Mouse (Mus musculus) liver, embryonic 13.5 days (tissue): ENCODE measurements around the gene Dctn5. TPM values are rescaled to one million over a fixed set of nuclear protein-coding genes. Genes with fewer than 3 reads are reported as not detected.
"Not testable (repeated sequence)": the region's sequence is repeated elsewhere in the genome, so short reads cannot be mapped to it uniquely, and the experiment has no call there.

Experiments used
- ATAC-seq: fragments of 200-750 bp; cut with Nextera tagmentation; 2 replicates; pipeline ENCODE4 v1.8.0; 2017; ENCODE audit warnings: low read depth, mild to moderate bottlenecking, moderate number of reproducible peaks, moderate library complexity
- DNase-seq: peaks from one replicate; pipeline ENCODE4 v3.0.0; 2022
- H3K27ac ChIP-seq: fragments of 300-500 bp; sonication (generic); 2 replicates; pipeline ENCODE4 v1.5.1; 2015; ENCODE audit warnings: moderate library complexity, mild to moderate bottlenecking, inconsistent platforms
- H3K27me3 ChIP-seq: fragments of 300-500 bp; sonication (generic); 2 replicates; pipeline ENCODE4 v1.6.1; 2015; ENCODE audit warnings: mild to moderate bottlenecking, inconsistent platforms
- H3K36me3 ChIP-seq: fragments of 300-500 bp; sonication (generic); 2 replicates; pipeline ENCODE4 v1.6.1; 2015; ENCODE audit warnings: mild to moderate bottlenecking, inconsistent platforms
- H3K4me1 ChIP-seq: fragments of 300-500 bp; sonication (generic); replicated peaks from 2 replicates; pipeline ENCODE4 v1.6.1; 2015; ENCODE audit warnings: inconsistent platforms
- H3K4me2 ChIP-seq: fragments of 300-500 bp; sonication (generic); 2 replicates; pipeline ENCODE4 v1.6.1; 2015; ENCODE audit warnings: inconsistent platforms, mild to moderate bottlenecking, moderate library complexity
- H3K4me3 ChIP-seq: fragments of 300-500 bp; sonication (generic); replicated peaks from 2 replicates; pipeline ENCODE4 v1.5.1; 2015; ENCODE audit warnings: mild to moderate bottlenecking, inconsistent platforms
- H3K9ac ChIP-seq: fragments of 300-500 bp; sonication (generic); 2 replicates; pipeline ENCODE4 v1.6.1; 2015; ENCODE audit warnings: mild to moderate bottlenecking, inconsistent platforms
- H3K9me3 ChIP-seq: fragments of 300-500 bp; sonication (generic); replicated peaks from 2 replicates; pipeline ENCODE4 v1.6.1; 2016; ENCODE audit warnings: inconsistent platforms
- WGBS: fragments of 180-500 bp; shearing (Covaris S2); methylation state at CpG from one replicate; pipeline ENCODE4 v1.1.7; 2015; ENCODE audit not compliant: insufficient replicate concordance; 5-methylcytosine and 5-hydroxymethylcytosine counted together
- polyA plus RNA-seq: library from polyadenylated mRNA; unstranded; fragments of >200 nt; fragmentation: Nextera tagmentation; extraction: Ambion mirVana; gene quantifications from 2 replicates; pipeline ENCODE4 v1.2.1, GENCODE M21; 2015

Gene Dctn5
- polyA plus RNA-seq: 54.7 and 55.9 TPM in 2 replicates

GRCm38 (mm10) chr7:122132497-122133337, at the start of gene Dctn5, which contains the start of gene Palb2:
TSS of gene Dctn5 (plus strand) at chr7:122133041.
TSS of gene Palb2 (minus strand) at chr7:122132985.
- Histone ChIP-seq H3K4me2 (peak within 1 kb of the TSS; percentile 80), H3K9me3 (no peaks in the 10 kb centered on the region), H3K27me3 (no peaks in the 10 kb centered on the region), H3K27ac (peak within 1 kb of the TSS; percentile 86), H3K4me1 (peaks cover 24% of the 10 kb centered on the region), H3K4me3 (peak within 1 kb of the TSS; percentile 87), H3K36me3 (peaks cover 50% of the 10 kb centered on the region), H3K9ac (peak within 1 kb of the TSS; percentile 92)
- WGBS: under 1% methylated on average over 54 of the region's 54 CpGs
- DNase-seq: peak; percentile 92
- ATAC-seq: peak; percentile 98

- no peak overlapping the region for H3K9ac ChIP-seq
- no peaks in the 10 kb centered on the region for H3K4me1 ChIP-seq
- ATAC-seq: no peak
- no peak overlapping the region for H3K27ac ChIP-seq
- no peaks in the 10 kb centered on the region for H3K27me3 ChIP-seq
- no peak overlapping the region for H3K4me3 ChIP-seq
- no peak overlapping the region for H3K4me2 ChIP-seq
- H3K9me3 ChIP-seq: no peaks in the 10 kb centered on the region
- 85% methylated on average over 11 of the region's 11 CpGs for WGBS
- no peak for DNase-seq
- peaks cover 76% of the 10 kb centered on the region for H3K36me3 ChIP-seq
Observed at GRCm38 (mm10) chr7:122087195-122087982, 45.5 kb upstream of the Dctn5 start.

GRCm38 (mm10) chr7:122094564-122095330, 38.1 kb upstream of the Dctn5 start:
- no peak for DNase-seq
- H3K4me1 ChIP-seq: peaks cover 11% of the 10 kb centered on the region
- ATAC-seq: no peak
- peaks cover 89% of the 10 kb centered on the region for H3K36me3 ChIP-seq
- H3K4me3 ChIP-seq: no peak overlapping the region
- H3K9ac ChIP-seq: no peak overlapping the region
- no peak overlapping the region for H3K27ac ChIP-seq
- WGBS: 88% methylated on average over 2 of the region's 2 CpGs
- no peaks in the 10 kb centered on the region for H3K27me3 ChIP-seq
- H3K4me2 ChIP-seq: no peak overlapping the region
- no peaks in the 10 kb centered on the region for H3K9me3 ChIP-seq

GRCm38 (mm10) chr7:122098009-122098408, 34.8 kb upstream of the Dctn5 start:
- peaks cover 34% of the 10 kb centered on the region for H3K4me1 ChIP-seq
- no peak for DNase-seq
- H3K36me3 ChIP-seq: peaks cover 57% of the 10 kb centered on the region
- H3K9ac ChIP-seq: no peak overlapping the region
- H3K4me3 ChIP-seq: no peak overlapping the region
- 82% methylated on average over 3 of the region's 3 CpGs for WGBS
- H3K27ac ChIP-seq: no peak overlapping the region
- H3K27me3 ChIP-seq: no peaks in the 10 kb centered on the region
- H3K4me2 ChIP-seq: no peak overlapping the region
- H3K9me3 ChIP-seq: no peaks in the 10 kb centered on the region
- ATAC-seq: no peak

- no peak overlapping the region for H3K4me3 ChIP-seq
- no peak overlapping the region for H3K4me2 ChIP-seq
- ATAC-seq: no peak
- no peak overlapping the region for H3K27ac ChIP-seq
- WGBS: 56% methylated on average over 4 of the region's 4 CpGs
- H3K9ac ChIP-seq: no peak overlapping the region
- DNase-seq: peak; percentile 45
- peaks cover 47% of the 10 kb centered on the region for H3K36me3 ChIP-seq
- peaks cover 41% of the 10 kb centered on the region for H3K4me1 ChIP-seq
- H3K27me3 ChIP-seq: no peaks in the 10 kb centered on the region
- no peaks in the 10 kb centered on the region for H3K9me3 ChIP-seq
Observed at GRCm38 (mm10) chr7:122099222-122099621, 33.6 kb upstream of the Dctn5 start.

GRCm38 (mm10) chr7:122101014-122101746, 31.7 kb upstream of the Dctn5 start:
- Histone ChIP-seq H3K9ac (peak overlapping the region; percentile 82), H3K4me2 (peak overlapping the region; percentile 90), H3K4me3 (peak overlapping the region; percentile 71), H3K27ac (peak overlapping the region; percentile 71), H3K36me3 (peaks cover 28% of the 10 kb centered on the region), H3K4me1 (peaks cover 41% of the 10 kb centered on the region)
- not testable (repeated sequence) for DNase-seq, H3K27me3 ChIP-seq, H3K9me3 ChIP-seq
- peak; percentile 70 for ATAC-seq
- WGBS: 3% methylated on average over 24 of the region's 28 CpGs

- Histone ChIP-seq H3K4me3 (peak within 1 kb of the TSS; percentile 71), H3K9me3 (no peaks in the 10 kb centered on the region), H3K27ac (peak within 1 kb of the TSS; percentile 71), H3K4me2 (peak within 1 kb of the TSS; percentile 90), H3K36me3 (peaks cover 25% of the 10 kb centered on the region), H3K4me1 (peaks cover 41% of the 10 kb centered on the region), H3K27me3 (no peaks in the 10 kb centered on the region), H3K9ac (peak within 1 kb of the TSS; percentile 82)
- ATAC-seq: peak; percentile 99
- WGBS: under 1% methylated on average over 42 of the region's 43 CpGs
- peak; percentile 85 for DNase-seq
Observed at GRCm38 (mm10) chr7:122101747-122102244, 31.0 kb upstream of the Dctn5 start, which contains the start of gene Ndufab1. TSS of gene Ndufab1 (minus strand) at chr7:122101886.

- ATAC-seq (no peak), DNase-seq (no peak)
- H3K4me3 ChIP-seq: no peak overlapping the region
- H3K27ac ChIP-seq: no peak overlapping the region
- H3K9ac ChIP-seq: no peak overlapping the region
- H3K4me1 ChIP-seq: peaks cover 4% of the 10 kb centered on the region
- no peak overlapping the region for H3K4me2 ChIP-seq
- WGBS: 86% methylated on average over 6 of the region's 6 CpGs
- no peaks in the 10 kb centered on the region for H3K27me3 ChIP-seq
- no peaks in the 10 kb centered on the region for H3K9me3 ChIP-seq
- H3K36me3 ChIP-seq: peaks cover 58% of the 10 kb centered on the region
Observed at GRCm38 (mm10) chr7:122108206-122108605, 24.6 kb upstream of the Dctn5 start.

- Histone ChIP-seq H3K4me1 (no peaks in the 10 kb centered on the region; the same call in none of the 2 replicates), H3K27me3 (no peaks in the 10 kb centered on the region), H3K36me3 (peaks cover 90% of the 10 kb centered on the region), H3K9me3 (no peaks in the 10 kb centered on the region), H3K27ac (no peak overlapping the region), H3K9ac (no peak overlapping the region), H3K4me2 (no peak overlapping the region), H3K4me3 (no peak overlapping the region)
- DNase-seq: no peak
- ATAC-seq: no peak
- WGBS: 68% methylated on average over 4 of the region's 4 CpGs
Observed at GRCm38 (mm10) chr7:122123518-122123917, 9.3 kb upstream of the Dctn5 start.

GRCm38 (mm10) chr7:122125636-122126035, 7.2 kb upstream of the Dctn5 start:
- no peak overlapping the region for H3K4me3 ChIP-seq
- 82% methylated on average over 8 of the region's 8 CpGs for WGBS
- ATAC-seq (no peak), DNase-seq (no peak)
- peaks cover 87% of the 10 kb centered on the region for H3K36me3 ChIP-seq
- no peak overlapping the region for H3K4me2 ChIP-seq
- H3K4me1 ChIP-seq: peaks cover 5% of the 10 kb centered on the region
- no peak overlapping the region for H3K9ac ChIP-seq
- no peaks in the 10 kb centered on the region for H3K9me3 ChIP-seq
- H3K27me3 ChIP-seq: no peaks in the 10 kb centered on the region
- H3K27ac ChIP-seq: no peak overlapping the region
